Mouse (Mus musculus) mouse embryonic stem cell (cell line): ENCODE data around the gene Srrm3.

Source experiments
- in situ Hi-C, 2 experiments: fragments of 300-500 bp; cut with MboI; formaldehyde crosslinking; loops; 1 replicate in 1 of 2; 3 replicates in 1 of 2; pipeline ENCODE4 v1.14.3; 2019 to 2020; ENCODE audit warnings: low sequenced_read_pairs in 2 of 2, low pct_unique_long_range_greater_than_20kb in 1 of 2, mixed read lengths in 1 of 2; ENCODE audit not compliant: unreplicated experiment in 1 of 2

Srrm3 gene

DNA sequence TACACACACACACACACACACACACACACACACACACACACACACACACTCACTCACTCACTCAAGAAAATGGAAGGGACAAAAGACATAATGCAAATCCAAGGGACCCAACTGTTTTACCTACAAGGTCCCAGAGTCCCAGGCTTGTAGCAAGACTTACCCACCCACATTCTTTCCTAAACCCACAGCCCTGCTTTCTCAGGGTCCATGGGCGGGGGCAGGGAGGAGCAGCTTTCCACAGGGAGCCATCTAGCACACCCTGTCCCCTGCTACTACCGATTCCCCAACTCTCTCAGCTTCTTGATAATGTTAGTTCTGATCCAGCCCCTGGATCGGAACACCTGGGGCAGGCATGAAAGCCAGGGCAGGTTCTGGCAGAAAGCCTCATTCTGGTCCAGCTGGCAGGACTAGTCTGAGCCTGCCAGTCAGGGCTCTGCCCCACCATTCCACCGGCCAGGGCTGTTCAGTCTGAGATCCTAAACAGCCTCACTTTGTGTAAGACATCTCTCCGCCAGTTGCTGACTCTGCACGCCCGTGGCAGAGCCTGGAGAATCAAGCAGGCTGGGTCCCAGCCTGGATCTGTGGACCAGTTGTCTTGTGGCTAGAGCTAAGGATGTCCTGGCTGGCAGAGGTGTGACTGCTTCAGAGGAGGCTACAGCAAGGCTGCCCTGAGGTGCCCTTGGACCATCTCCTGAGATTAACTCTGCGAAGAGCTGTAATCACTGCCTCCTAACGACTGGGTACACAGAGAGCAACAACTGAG is 86.1 kb downstream of the Srrm3 start:
- in situ Hi-C loops, result no loop called here

DNA sequence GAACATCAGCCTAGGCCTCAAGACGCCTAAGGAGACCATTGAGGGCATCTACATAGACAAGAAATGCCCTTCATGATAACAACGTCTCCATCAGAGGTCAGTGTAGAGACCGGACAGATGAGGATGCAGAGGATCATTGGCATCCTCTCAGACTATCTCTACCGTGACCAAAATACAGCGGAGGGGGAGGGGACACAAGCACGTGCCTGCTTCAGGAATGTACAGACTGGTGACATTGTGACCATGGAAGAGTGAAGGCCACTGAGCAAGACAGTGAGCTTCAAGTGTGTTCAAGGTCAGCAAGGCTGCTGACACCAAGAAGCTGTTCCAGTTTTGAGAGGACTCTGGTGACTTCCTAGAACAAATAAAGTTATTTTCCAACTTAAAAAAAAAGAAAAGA is 88.3 kb downstream of the Srrm3 start:
- in situ Hi-C loops, result loop anchor here in 1 of 2 experiments (5.0 kb wide), 1 partner anchor 187 kb away; the partner anchor contains the start of gene Rasa4

DNA sequence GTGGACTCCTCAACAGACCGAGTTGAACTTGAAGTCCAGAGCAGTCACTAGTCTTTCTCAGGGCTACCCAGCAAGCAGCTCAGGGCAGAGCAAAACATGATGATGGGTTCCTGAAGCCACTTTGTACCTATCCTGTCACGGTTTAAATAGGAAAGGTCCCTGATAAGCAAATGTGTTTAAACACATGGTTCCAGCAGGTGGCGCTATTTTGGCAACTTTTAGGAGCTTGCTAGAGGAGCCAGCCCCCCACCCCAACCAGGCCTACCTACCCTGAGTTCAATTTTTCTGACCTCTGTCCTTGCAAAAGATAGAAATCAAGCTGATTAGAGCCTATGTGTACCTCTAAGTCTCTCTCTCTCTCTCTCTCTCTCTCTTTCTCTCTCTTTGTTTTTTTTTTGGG is 91.3 kb downstream of the Srrm3 start:
- in situ Hi-C loops, result loop anchor here in 1 of 2 experiments (5.0 kb wide), 1 partner anchor 184 kb away; the partner anchor contains the start of gene Rasa4

DNA sequence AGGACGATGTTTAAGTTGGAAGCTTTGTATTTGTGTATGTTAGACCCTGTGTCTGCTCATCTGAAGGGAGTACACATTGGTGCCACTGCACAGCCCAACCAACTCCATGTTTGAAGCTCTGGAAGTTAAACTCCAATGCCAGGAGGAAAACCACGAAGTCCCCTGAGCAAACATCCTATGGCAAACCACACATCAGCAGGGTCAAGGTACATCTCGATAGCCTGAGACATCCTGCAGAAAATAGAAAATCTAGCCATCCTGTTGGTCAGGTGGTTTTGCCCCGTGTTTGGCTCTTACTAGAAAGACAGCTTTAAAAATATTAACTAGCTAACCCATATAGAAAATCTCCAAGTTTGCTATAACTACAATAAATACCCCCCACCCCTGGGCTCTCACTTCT is 92.3 kb downstream of the Srrm3 start:
- in situ Hi-C loops, result loop anchor here in 1 of 2 experiments (5.0 kb wide), 1 partner anchor 183 kb away; the partner anchor contains the start of gene Rasa4

DNA sequence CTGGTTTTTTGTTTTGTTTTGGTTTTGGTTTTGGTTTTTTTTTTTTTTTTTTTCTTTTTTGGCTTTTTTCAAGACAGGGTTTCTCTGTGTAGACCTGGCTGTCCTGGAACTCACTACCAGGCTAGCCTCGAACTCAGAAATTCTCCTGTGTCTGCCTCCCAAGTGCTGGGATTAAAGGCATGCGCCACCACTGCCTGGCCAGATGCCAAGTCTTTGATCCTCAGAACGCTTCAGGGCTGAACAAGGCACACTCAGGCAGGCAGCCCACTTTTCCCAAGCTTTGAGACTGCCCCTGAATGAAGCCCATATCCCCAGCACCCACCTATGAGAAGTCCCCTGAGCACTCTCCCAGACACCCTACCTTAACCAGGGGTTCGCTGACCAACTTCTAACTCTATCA is 93.1 kb downstream of the Srrm3 start:
- in situ Hi-C loops, result loop anchor here in 1 of 2 experiments (5.0 kb wide), 1 partner anchor 182 kb away; the partner anchor contains the start of gene Rasa4

DNA sequence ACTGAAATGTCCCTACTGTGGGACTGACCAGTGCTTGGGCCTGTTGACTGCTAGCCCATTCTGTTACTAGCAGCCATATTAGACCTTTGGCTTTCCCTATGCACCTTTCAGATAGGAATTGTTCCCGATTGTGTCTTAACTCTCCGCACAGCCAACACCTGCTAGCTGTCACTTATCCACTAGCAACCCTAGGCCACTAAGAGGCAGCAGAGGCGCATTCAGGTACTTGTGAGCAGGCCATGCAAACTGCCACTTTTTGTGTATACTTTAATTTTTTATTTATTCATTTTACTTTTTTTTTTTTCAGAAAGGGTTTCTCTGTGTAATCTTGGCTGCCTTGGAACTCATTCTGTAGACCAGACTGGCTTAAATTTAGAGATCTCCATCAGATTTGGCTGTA is 94.0 kb downstream of the Srrm3 start:
- in situ Hi-C loops, result no loop called here

DNA sequence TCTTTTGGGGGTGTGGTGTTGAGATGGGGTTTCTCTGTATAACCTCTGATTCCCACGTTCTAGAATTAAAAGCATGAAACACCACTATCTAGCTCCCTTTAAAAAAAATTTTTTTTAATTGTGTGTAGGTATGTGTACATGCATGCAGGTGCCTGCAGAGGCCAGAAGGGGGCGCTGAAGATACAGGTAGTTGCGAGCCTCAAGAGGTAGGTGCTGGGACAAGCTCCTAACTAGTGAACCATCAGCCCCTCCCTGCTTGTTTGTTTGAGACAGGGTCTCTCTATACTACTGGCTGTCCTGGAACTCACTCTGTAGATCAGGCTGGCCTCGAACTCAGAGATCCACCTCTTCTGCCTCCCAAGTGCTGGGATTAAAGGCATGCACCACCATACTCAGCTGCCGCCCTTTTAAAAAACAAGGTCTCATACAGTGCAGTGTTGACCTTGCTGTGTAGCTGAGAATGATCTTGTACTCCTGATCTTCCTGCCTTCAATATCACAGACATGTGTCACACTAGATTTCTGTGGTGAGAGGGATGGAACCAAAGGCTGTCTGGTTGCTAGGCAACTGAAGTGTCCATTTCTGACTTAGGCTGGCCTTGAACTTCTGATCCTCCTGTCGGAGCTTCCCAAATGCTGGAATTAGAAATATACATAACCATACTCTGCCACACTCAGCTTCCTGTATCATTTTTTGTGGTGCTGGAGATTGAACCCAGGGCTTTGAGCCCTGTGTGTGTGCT is 94.8 kb downstream of the Srrm3 start:
- in situ Hi-C loops, result no loop called here

DNA sequence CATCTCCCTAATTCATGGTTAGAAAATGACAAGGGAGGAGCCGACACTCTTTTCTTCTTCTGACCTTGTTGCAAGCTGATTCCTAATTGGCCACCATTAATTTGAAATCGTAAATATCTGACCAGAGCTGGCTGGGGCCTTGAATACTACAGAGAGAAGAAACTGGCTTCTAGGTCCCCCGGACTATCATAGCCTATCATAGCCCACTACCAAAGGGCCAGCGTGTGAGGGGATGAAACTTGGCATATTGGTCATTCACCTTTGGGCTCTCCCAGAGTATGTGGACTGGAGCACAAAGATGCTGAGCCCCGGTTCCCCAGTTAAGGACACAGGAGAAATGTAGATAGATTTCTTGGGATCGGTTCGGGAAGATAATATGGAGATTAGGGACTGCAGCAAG is 96.4 kb downstream of the Srrm3 start:
- in situ Hi-C loops, result no loop called here

DNA sequence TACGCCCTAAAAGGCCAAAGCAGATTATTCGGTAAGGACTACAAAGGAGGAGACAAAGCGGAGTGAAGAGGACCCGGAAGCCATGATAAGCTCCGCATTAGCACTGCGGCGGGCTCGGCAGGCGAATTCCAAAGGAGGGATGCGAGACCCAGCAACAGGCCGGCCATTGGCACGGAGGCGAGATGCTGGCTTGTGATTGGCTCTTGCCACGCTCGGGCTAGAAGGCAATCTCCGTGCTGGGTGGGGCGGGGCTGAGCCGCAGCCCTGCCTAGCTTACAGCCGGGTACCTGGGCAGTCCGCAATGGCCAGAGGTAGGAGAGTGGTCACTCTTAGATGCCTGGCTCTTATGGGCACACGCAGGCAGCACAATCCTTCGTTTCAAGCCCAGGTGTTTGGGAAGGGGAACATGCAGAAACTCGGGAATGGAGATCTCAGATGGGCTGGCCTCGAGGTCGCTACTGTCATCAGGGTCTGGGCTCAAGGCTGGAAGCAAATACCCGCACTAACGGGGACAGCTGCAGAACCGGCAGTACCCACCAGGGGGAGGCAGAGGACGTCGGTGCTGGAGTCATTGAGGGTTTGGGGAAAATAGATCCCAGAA is 97.0 kb downstream of the Srrm3 start:
- in situ Hi-C loops, result no loop called here

DNA sequence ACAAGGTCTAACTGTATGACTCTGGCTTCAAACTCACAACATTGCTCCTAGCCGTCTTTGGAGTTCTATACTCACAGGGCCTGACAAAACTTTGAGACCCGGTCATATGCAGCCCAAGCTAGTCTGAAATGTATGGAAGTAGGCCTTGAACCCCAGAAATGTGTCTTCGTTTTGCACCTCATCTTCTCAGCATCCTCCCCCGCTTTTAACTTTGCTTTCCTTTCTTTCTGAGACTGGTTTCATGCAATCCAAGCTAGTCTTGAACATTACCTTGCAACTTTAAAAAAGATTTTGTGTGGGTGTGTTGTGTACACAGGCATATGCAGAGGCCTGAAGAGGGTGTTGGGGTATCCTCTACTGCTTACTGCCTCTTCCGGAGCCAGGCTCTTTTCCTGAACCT is 97.6 kb downstream of the Srrm3 start:
- in situ Hi-C loops, result no loop called here

DNA sequence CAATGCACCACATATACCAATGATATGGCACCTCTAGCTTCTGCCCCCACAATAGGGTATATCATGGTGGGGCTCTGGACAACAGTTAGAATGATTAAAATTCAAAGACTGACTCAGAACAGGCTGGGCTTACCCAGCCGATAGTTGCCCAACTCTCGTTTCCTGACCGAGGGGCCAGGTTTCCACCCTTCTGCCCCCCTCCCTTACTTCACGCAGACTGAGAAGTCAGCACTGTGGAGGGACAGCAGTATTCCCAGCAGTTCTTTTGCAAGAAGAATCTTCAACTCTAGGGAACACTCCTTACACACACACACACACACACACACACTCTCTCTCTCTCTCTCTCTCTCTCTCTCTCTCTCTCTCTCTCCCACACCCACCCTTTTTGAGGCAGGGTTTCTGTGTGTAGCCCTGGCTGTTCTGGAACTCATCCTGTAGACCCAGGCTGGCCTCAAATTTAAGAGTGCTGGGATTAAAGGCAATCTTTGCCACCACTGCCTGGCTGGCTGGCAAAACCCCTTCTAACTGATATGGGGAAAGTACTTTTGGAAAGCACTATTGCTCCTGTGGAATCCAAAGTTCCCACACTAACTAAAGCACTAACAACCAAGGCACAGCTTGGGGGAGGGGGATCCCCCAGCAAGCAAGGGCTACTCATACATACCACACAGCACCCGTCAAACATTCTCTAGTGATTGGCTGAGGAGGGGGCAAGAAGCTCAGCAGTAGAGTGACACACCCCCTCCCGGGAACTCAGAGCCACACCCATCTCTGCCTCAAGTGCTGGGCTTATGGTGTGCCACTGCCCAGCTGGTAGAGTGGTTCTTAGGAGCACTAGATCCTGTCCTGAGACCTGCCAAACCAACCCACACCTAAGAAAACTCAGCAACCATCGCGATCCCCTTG is 98.9 kb downstream of the Srrm3 start:
- in situ Hi-C loops, result no loop called here

DNA sequence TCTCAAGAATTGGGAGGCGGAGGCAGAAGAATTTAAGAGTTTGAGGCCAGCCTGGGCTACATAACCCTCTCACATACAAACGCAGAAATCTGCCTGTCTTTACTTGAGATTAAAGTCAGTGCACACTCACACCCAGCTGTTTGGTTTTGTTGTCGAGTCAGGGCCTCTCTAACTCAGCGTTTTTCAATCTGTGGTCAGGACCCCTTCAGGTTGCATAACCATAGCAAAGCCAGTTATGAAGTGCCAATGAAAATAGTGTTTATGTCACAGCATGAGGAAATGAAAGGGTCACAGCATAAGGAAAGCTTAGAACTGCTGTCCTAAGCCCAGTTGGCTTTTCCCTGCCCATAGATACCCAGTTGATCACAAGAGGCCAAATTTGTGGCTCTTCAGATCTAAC is 100.2 kb downstream of the Srrm3 start:
- in situ Hi-C loops, result no loop called here

DNA sequence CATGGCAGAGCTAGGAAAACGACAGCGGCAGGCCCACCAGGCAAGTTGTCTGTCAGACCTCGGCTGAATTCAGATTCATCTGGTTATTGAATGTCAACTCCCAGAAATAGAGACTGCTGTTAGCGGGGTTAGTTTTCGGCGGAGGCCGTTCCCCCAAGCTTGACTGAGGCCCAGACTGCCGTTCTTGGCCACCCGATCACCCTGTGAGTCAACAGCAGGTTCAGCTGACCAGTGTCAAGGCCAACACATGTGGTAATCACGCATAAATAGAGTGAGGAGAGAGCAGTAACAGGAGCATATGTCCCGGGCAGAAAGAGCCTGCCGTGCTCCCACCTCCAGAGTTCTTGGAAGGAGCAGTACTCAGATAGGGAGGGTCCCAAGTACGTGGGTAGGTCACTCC is 100.6 kb downstream of the Srrm3 start:
- in situ Hi-C loops, result no loop called here

DNA sequence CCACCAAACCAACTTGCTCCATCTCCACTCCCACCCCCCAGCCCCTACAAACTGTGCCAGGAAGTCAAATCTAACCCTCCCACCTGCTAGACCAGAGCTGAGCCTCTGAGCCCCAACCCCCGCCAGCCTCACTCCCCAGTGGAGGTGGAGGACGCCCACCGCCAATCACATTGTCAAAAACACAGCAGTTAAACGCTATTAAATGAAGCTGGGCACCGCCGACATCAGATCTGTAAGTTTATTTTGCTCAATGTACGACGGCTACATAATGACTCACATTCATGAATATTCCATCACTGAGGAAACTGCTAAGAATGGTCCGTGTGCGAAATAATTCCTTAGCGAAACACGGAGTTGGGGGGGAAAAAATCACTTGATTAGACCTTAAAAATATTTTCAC is 101.5 kb downstream of the Srrm3 start:
- in situ Hi-C loops, result no loop called here

DNA sequence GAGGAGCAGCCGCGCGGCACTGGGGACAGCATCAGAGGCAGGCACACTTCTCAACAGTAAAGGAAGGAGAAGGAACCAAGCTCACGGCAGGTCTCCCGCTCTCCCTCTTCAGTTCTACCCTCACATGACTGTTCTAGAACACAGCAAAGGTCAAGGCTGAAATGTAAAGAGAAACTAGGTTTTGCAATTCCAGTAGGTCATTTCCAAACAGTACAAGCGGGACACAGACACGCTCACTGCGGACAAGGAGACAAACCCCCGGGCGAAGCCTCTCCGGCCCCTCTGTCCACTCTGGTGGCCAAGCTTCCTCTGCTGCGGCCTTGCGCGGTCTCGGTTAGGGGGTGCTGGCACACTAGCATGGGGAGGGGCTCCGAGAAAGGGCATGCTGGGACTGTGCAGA is 102.3 kb downstream of the Srrm3 start:
- in situ Hi-C loops, result no loop called here

DNA sequence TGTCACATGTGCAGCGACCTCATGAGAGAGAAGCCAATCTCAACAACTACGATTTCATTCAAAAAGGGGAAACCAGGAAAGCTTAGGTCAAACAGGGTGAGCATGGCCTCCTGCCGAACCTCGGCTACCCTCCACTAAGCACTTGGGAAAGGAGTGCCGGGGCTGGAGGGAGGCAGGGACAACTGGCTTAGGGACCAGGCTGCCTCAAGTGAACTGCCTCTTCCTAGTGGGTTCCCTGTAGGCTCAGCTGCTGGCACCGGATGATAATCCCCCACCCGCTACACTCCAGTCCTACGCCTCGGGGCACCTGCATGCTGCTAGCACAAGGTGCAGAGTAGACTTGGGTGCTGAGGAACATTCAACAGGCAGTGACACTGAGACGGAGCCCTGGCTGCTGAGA is 103.0 kb downstream of the Srrm3 start:
- in situ Hi-C loops, result no loop called here

DNA sequence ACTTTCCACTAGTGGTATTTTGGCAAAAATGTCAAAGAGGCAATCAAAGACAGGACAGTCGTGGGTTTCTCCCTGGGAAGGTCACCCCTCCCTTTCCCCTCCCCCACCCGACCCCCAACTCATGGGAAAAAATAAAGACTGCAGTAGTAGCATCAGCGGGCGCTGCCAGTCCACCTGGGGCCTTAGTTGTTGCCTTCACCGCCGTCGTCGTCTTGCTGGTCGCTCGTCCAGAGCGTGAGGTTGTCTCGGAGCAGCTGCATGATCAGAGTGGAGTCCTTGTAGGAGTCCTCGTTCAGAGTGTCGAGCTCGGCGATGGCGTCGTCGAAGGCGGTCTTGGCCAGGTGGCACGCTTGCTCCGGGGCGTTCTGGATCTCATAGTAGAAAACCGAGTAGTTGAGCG is 104.1 kb downstream of the Srrm3 start:
- in situ Hi-C loops, result no loop called here

DNA sequence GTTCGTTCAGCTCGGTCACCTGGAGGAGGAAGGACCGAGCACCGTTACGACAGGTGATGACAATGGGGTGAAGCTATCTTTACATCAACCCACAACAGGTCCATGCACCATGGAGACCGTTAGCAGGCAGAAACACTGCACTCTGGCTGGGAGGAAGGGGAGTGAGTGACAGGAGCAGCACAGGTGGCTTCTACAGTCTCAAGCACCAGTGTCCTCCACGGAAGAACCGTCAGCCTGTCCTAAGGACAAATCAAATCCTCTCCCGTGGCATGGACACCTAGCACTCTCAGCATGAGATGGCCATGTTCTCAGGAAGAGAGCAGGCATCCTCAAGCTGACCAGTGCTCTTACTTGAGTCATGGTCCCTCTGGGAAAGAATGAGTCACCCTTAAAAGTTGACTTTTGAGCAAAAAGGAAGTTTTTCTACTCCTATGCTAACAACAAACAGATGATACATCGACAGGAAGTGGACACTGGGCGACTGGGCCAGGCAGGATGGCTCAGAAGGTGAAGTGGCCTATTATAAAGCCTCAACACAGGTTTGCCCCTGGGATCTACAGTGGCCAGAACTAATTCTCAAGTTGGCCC is 105.0 kb downstream of the Srrm3 start:
- in situ Hi-C loops, result no loop called here
